Mouse (Mus musculus): ENCODE measurements at regions not wholly inside any gene's neighbourhood (a gene's known extent, or its start where the extent isn't known, plus 50 kb on each side); places are given as distances from the start of the nearest gene placed in this dataset.
A peak's percentile ranks its signal among the peaks of the same experiment; 100 is the strongest.

DNA sequence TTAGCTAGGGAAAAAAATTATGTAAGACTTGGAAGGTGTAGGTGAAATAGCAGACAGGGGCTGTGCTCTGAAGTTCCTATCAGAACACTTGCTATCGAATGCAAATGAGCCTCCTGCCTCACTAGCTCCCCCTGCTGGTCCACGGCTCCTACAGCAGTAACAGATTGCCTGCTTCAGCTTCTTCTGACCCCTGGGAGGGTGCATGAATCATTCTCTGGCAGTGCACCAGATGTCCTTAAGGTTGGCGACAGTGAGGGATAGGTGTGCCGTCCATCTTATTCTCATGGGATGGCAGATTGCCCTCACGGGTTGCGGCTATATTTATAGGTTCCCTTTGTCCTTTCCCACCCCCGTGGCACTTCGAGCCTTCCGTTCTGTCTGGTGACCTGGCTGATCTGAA is 535.7 kb downstream of the Plekhb2 start:
- H3K4me3 ChIP-seq = no peak overlapping the region
- intact Hi-C loops (cut with DNase I) = no loop called here
- peaks cover 3% of the 10 kb centered on the region for H3K4me1 ChIP-seq (ENCODE audit: control insufficient read depth, insufficient read depth, low read length)
- no peak overlapping the region for H3K9ac ChIP-seq (ENCODE audit: low read depth, low read length)
- peak; percentile 88 for TF ChIP-seq CTCF (IDR thresholded peaks at IDR 0.05)
- TF ChIP-seq POLR2A (IDR thresholded peaks at IDR 0.05; ENCODE audit: insufficient read depth, low read depth, low read length) = no peak
- TF ChIP-seq EP300 (IDR thresholded peaks at IDR 0.05; ENCODE audit: insufficient read depth, low read depth, low read length) = no peak
- H3K79me2 ChIP-seq (replicated peaks; ENCODE audit: control insufficient read depth, insufficient read depth, low read length) = no peaks in the 10 kb centered on the region
- peak; percentile 70 to 76 for DNase-seq
- no peak overlapping the region for H3K27ac ChIP-seq
- H3K36me3 ChIP-seq (ENCODE audit: control insufficient read depth, insufficient read depth, low read length) = no peaks in the 10 kb centered on the region
- WGBS = 30% methylated on average over 9 of the region's 9 CpGs
- no peaks in the 10 kb centered on the region for H3K27me3 ChIP-seq (ENCODE audit: control insufficient read depth, insufficient read depth, low read length)

DNA sequence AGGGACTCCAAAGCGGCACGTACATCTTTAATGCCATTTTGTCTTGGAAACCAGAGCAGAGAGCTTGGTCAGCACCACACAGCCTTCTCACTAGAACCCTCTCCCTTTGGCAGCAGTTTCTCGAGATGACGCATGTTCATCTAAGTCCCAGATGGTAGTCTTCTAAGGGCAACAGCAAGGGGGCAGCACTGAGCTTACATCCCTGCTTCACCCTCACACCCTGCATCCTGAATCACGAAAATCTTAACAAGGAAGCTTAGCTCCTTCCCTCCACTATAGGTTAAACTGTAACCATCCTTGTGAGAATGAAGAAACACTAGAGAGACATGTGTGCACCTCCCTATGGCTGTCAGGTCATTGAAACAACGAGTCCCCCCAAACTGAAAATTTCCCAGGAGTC is 538.4 kb downstream of the Plekhb2 start:
- Histone ChIP-seq H3K27ac (no peak overlapping the region), H3K27me3 (ENCODE audit: control insufficient read depth, insufficient read depth, low read length) (no peaks in the 10 kb centered on the region), H3K79me2 (replicated peaks; ENCODE audit: control insufficient read depth, insufficient read depth, low read length) (no peaks in the 10 kb centered on the region), H3K9ac (ENCODE audit: low read depth, low read length) (no peak overlapping the region), H3K4me3 (no peak overlapping the region), H3K36me3 (ENCODE audit: control insufficient read depth, insufficient read depth, low read length) (no peaks in the 10 kb centered on the region), H3K4me1 (ENCODE audit: control insufficient read depth, insufficient read depth, low read length) (no peaks in the 10 kb centered on the region)
- WGBS = 27% methylated on average over 6 of the region's 6 CpGs
- DNase-seq = peak in 1 of 2 experiments; percentile 22
- no peak for TF ChIP-seq POLR2A (IDR thresholded peaks at IDR 0.05; ENCODE audit: insufficient read depth, low read depth, low read length)
- TF ChIP-seq EP300 (IDR thresholded peaks at IDR 0.05; ENCODE audit: insufficient read depth, low read depth, low read length) = no peak
- peak; percentile 62 for TF ChIP-seq CTCF (IDR thresholded peaks at IDR 0.05)
- intact Hi-C loops (cut with DNase I) = no loop called here

DNA sequence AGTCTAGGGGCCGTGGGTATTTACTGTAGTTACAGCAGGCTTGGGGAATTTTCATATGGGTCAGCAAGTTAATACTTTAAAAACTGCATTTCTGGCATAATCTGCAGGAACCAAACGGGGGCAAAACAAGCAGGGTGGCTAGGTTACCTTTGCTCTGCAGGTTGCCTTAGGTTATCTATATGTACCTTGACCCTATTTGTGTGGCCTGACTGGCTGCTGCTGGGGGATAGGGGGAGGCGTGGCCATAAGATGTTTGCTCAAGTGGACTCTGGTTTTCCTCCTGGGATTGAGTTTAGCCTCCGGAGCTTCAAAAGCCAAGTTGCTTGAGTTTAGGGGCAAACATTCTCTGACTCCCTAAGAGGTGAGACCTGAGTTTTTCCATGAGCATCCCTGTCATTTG is 540.6 kb downstream of the Plekhb2 start:
- no peaks in the 10 kb centered on the region for H3K27me3 ChIP-seq (ENCODE audit: control insufficient read depth, insufficient read depth, low read length)
- no peak for DNase-seq
- no peaks in the 10 kb centered on the region for H3K4me1 ChIP-seq (ENCODE audit: control insufficient read depth, insufficient read depth, low read length)
- no peak overlapping the region for H3K27ac ChIP-seq
- TF ChIP-seq CTCF (IDR thresholded peaks at IDR 0.05) (no peak), EP300 (IDR thresholded peaks at IDR 0.05; ENCODE audit: insufficient read depth, low read depth, low read length) (no peak), POLR2A (IDR thresholded peaks at IDR 0.05; ENCODE audit: insufficient read depth, low read depth, low read length) (no peak)
- no peak overlapping the region for H3K9ac ChIP-seq (ENCODE audit: low read depth, low read length)
- H3K79me2 ChIP-seq (replicated peaks; ENCODE audit: control insufficient read depth, insufficient read depth, low read length) = no peaks in the 10 kb centered on the region
- H3K4me3 ChIP-seq = no peak overlapping the region
- intact Hi-C loops (cut with DNase I) = no loop called here
- no peaks in the 10 kb centered on the region for H3K36me3 ChIP-seq (ENCODE audit: control insufficient read depth, insufficient read depth, low read length)
- 70% methylated on average over 4 of the region's 4 CpGs for WGBS

DNA sequence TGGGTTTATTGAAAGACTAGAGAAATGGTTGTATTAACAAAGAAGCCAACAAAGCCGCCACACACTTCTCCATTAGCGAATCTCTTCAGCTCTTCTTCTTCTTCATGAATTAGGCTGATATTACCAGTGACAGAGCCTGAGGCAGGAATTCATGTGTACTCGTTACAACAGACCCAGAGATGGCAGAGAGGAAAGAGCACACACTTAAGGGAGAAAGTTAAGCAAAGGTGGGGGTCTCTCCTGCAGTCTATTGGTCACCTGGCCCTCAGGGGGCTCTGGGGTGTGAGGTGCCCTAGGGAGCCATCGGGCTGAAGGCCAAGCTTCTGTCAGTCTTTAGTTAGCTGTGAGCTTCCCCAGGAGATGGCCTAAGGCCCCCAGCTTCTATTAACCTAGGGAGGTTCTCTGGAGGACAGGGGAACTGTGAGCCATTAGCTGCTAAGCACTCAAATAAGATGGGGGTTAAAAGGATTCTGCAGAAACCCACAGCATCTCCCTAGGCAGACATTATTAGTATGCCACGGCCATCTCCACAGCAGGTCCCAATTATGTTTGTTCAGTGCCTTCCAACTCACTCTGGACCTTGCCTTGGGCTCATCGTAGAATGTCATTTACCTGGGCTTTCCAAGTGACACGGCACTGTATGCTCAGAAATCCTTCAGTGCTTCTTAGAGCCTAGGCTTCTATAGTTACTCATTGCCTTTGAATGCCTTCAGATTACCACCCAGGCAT is 541.2 kb downstream of the Plekhb2 start:
- no peaks in the 10 kb centered on the region for H3K36me3 ChIP-seq (ENCODE audit: control insufficient read depth, insufficient read depth, low read length)
- intact Hi-C loops (cut with DNase I) = no loop called here
- no peak overlapping the region for H3K27ac ChIP-seq
- no peak overlapping the region for H3K9ac ChIP-seq (ENCODE audit: low read depth, low read length)
- WGBS = 82% methylated on average over 7 of the region's 7 CpGs
- H3K79me2 ChIP-seq (replicated peaks; ENCODE audit: control insufficient read depth, insufficient read depth, low read length) = no peaks in the 10 kb centered on the region
- no peaks in the 10 kb centered on the region for H3K27me3 ChIP-seq (ENCODE audit: control insufficient read depth, insufficient read depth, low read length)
- DNase-seq = no peak
- H3K4me3 ChIP-seq = no peak overlapping the region
- H3K4me1 ChIP-seq (ENCODE audit: control insufficient read depth, insufficient read depth, low read length) = no peaks in the 10 kb centered on the region
- TF ChIP-seq EP300 (IDR thresholded peaks at IDR 0.05; ENCODE audit: insufficient read depth, low read depth, low read length) (no peak), POLR2A (IDR thresholded peaks at IDR 0.05; ENCODE audit: insufficient read depth, low read depth, low read length) (no peak), CTCF (IDR thresholded peaks at IDR 0.05) (no peak)

DNA sequence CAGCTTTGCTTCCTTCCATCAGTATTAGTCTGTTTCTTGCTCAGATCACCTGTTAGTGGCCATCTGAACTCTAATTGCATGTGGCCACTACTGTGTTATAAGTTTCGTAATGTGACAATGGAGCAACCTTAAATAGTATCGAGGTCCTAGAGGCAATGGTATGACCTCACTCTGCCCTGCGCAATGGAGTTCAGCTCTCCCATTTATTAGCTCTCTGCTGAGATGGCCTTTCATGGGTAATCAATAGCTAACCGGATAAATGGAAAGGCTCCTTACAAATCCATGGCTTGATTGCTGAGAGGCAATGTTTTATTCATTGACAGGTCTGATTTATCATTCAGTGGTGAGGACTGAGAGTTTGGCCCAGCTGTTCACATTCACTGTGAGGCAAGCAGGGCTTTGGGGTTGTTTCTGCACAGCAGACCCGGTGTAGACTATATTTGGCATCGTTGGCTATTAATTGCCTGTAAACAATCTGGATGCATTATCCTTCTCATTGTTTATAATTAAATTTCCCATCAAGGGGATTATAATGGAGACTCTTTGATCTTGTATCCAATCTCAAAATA is 543.9 kb downstream of the Plekhb2 start:
- no peaks in the 10 kb centered on the region for H3K4me1 ChIP-seq (ENCODE audit: control insufficient read depth, insufficient read depth, low read length)
- intact Hi-C loops (cut with DNase I) = no loop called here
- no peak overlapping the region for H3K9ac ChIP-seq (ENCODE audit: low read depth, low read length)
- H3K36me3 ChIP-seq (ENCODE audit: control insufficient read depth, insufficient read depth, low read length) = no peaks in the 10 kb centered on the region
- no peak overlapping the region for H3K27ac ChIP-seq
- H3K79me2 ChIP-seq (replicated peaks; ENCODE audit: control insufficient read depth, insufficient read depth, low read length) = no peaks in the 10 kb centered on the region
- H3K4me3 ChIP-seq = no peak overlapping the region
- TF ChIP-seq EP300 (IDR thresholded peaks at IDR 0.05; ENCODE audit: insufficient read depth, low read depth, low read length) (no peak), CTCF (IDR thresholded peaks at IDR 0.05) (no peak), POLR2A (IDR thresholded peaks at IDR 0.05; ENCODE audit: insufficient read depth, low read depth, low read length) (no peak)
- DNase-seq = no peak
- 87% methylated on average over 6 of the region's 6 CpGs for WGBS
- no peaks in the 10 kb centered on the region for H3K27me3 ChIP-seq (ENCODE audit: control insufficient read depth, insufficient read depth, low read length)

DNA sequence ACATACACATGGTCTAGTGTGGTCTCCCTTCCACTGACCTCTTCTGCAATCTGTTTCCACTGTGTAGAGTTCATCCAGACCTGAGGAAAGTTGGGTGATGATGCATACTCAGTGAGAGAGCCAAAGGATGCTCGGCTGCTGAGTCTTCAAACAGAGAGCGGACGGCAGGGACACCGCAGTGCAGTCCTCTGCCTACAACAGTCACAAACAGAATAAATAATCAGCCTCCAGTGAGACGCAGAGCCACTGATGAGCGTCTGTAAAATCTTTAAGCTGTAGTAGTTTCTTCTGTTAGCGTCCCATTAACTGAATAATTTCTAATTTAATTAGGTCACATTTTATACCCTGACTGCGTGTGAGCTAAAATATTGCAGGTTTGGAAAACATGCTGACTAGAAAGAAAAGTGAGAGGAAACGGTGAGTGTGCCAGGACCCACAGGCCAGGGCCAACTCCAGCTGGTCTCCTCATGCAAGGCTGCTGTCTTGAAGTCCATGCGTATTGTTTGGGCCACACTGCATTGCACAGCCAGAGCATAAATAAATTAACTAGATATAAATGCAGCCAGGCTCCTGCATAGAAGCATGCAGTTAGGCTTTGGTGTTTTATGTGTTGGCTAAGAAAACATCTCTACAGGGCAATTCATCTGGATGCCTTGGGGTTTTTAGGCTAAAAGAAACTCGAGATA is 551.0 kb downstream of the Plekhb2 start:
- no peak for DNase-seq
- intact Hi-C loops (cut with DNase I) = no loop called here
- Histone ChIP-seq H3K36me3 (ENCODE audit: control insufficient read depth, insufficient read depth, low read length) (no peaks in the 10 kb centered on the region), H3K27ac (no peak overlapping the region), H3K9ac (ENCODE audit: low read depth, low read length) (no peak overlapping the region), H3K27me3 (ENCODE audit: control insufficient read depth, insufficient read depth, low read length) (no peaks in the 10 kb centered on the region; the same call in 1 of the 2 replicates), H3K4me1 (ENCODE audit: control insufficient read depth, insufficient read depth, low read length) (no peaks in the 10 kb centered on the region), H3K4me3 (no peak overlapping the region), H3K79me2 (replicated peaks; ENCODE audit: control insufficient read depth, insufficient read depth, low read length) (no peaks in the 10 kb centered on the region)
- no peak for TF ChIP-seq EP300 (IDR thresholded peaks at IDR 0.05; ENCODE audit: insufficient read depth, low read depth, low read length)
- 80% methylated on average over 11 of the region's 11 CpGs for WGBS

All from heart, adult 2 months (tissue).